Mouse (Mus musculus): ENCODE results near the gene Matn1. TPM values are rescaled to one million over a fixed set of nuclear protein-coding genes. Genes with fewer than 3 reads are reported as not detected.

The Matn1 gene
- polyA plus RNA-seq, 1 experiment from 2014 or later: 0.34 TPM

- no peaks in the 10 kb centered on the region for H3K36me3 ChIP-seq (ENCODE audit: control insufficient read depth, insufficient read depth, low read length)
- H3K27ac ChIP-seq (ENCODE audit: low read depth, low read length): no peak overlapping the region
- peak; percentile 73 for ATAC-seq
- H3K4me1 ChIP-seq (ENCODE audit: control insufficient read depth, insufficient read depth, low read depth, low read length): peaks cover 3% of the 10 kb centered on the region; the same call in 1 of the 2 replicates
- H3K4me3 ChIP-seq (ENCODE audit: low read length): no peak overlapping the region
- H3K27me3 ChIP-seq (replicated peaks; ENCODE audit: control insufficient read depth, insufficient read depth, low read length): no peaks in the 10 kb centered on the region
- 27% methylated on average over 8 of the region's 8 CpGs for WGBS
- H3K4me2 ChIP-seq (ENCODE audit: low read length): no peak overlapping the region
- no peaks in the 10 kb centered on the region for H3K9me3 ChIP-seq (ENCODE audit: control insufficient read depth, low read length)
- no peak overlapping the region for H3K9ac ChIP-seq (ENCODE audit: low read depth, low read length)
Measured at GRCm38 (mm10) chr4:130906296-130906695, 37.9 kb upstream of the Matn1 start.

- no peaks in the 10 kb centered on the region for H3K9me3 ChIP-seq (ENCODE audit: control insufficient read depth, low read length)
- 65% methylated on average over 19 of the region's 19 CpGs for WGBS
- no peak overlapping the region for H3K4me2 ChIP-seq (ENCODE audit: low read length)
- no peak overlapping the region for H3K4me3 ChIP-seq (ENCODE audit: low read length)
- H3K27me3 ChIP-seq (replicated peaks; ENCODE audit: control insufficient read depth, insufficient read depth, low read length): no peaks in the 10 kb centered on the region
- H3K9ac ChIP-seq (ENCODE audit: low read depth, low read length): no peak overlapping the region
- no peak for ATAC-seq
- H3K4me1 ChIP-seq (ENCODE audit: control insufficient read depth, insufficient read depth, low read depth, low read length): peaks cover 3% of the 10 kb centered on the region; the same call in 1 of the 2 replicates
- no peaks in the 10 kb centered on the region for H3K36me3 ChIP-seq (ENCODE audit: control insufficient read depth, insufficient read depth, low read length)
- H3K27ac ChIP-seq (ENCODE audit: low read depth, low read length): no peak overlapping the region
Measured at GRCm38 (mm10) chr4:130907200-130908069, 36.8 kb upstream of the Matn1 start.

DNA sequence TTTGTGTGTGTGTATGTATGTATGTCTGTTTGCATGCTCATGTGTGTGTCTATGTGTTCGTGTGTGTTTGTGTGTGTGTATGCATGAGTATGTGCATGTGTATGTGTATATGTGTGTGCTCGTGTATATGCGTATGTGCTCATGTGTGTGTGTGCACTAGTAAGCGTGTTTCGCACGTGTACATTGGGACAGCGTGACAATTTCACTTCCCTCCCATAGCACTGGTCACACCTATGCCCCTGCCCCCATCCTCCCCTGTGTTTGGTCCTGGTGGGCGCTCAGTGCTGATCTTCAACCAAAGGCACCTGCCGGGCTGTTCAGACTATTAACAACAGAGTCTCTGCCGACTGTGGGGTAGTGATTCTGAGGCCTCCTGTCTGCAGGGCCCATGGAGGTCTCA lies 36.1 kb upstream of the Matn1 start:
- Histone ChIP-seq H3K4me1 (ENCODE audit: control insufficient read depth, insufficient read depth, low read depth, low read length) (peaks cover 3% of the 10 kb centered on the region; the same call in 1 of the 2 replicates), H3K4me3 (ENCODE audit: low read length) (no peak overlapping the region), H3K36me3 (ENCODE audit: control insufficient read depth, insufficient read depth, low read length) (no peaks in the 10 kb centered on the region), H3K4me2 (ENCODE audit: low read length) (no peak overlapping the region), H3K27me3 (replicated peaks; ENCODE audit: control insufficient read depth, insufficient read depth, low read length) (no peaks in the 10 kb centered on the region), H3K9me3 (ENCODE audit: control insufficient read depth, low read length) (no peaks in the 10 kb centered on the region), H3K9ac (ENCODE audit: low read depth, low read length) (no peak overlapping the region), H3K27ac (ENCODE audit: low read depth, low read length) (no peak overlapping the region)
- WGBS: 93% methylated on average over 10 of the region's 10 CpGs
- ATAC-seq: no peak

GRCm38 (mm10) chr4:130909167-130909874 lies 34.9 kb upstream of the Matn1 start:
- ATAC-seq: no peak
- no peaks in the 10 kb centered on the region for H3K9me3 ChIP-seq (ENCODE audit: control insufficient read depth, low read length)
- no peak overlapping the region for H3K4me3 ChIP-seq (ENCODE audit: low read length)
- WGBS: 55% methylated on average over 17 of the region's 17 CpGs
- H3K4me2 ChIP-seq (ENCODE audit: low read length): no peak overlapping the region
- H3K4me1 ChIP-seq (ENCODE audit: control insufficient read depth, insufficient read depth, low read depth, low read length): peaks cover 3% of the 10 kb centered on the region; the same call in 1 of the 2 replicates
- H3K27ac ChIP-seq (ENCODE audit: low read depth, low read length): no peak overlapping the region
- no peaks in the 10 kb centered on the region for H3K27me3 ChIP-seq (replicated peaks; ENCODE audit: control insufficient read depth, insufficient read depth, low read length)
- no peak overlapping the region for H3K9ac ChIP-seq (ENCODE audit: low read depth, low read length)
- H3K36me3 ChIP-seq (ENCODE audit: control insufficient read depth, insufficient read depth, low read length): no peaks in the 10 kb centered on the region

DNA sequence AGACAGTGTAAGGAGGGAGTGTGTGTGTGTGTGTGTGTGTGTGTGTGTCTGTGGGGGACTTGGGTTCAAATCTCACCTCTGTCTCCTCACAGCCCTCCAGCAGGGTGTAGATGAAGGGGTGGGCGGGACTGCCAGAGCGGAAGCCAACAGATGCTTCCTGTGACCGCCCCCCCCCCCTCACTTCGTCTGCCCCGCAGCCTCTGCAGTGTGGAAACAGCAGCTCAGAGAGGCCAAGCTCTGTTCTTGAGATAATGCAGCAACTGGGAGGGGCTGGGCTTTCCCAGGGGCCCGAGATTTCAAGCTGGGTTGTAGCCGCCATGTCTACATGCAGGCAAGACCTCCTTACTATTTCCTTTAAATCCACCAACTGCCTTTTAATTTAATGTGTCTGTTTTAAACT lies 33.5 kb upstream of the Matn1 start:
- 54% methylated on average over 7 of the region's 7 CpGs for WGBS
- H3K9ac ChIP-seq (ENCODE audit: low read depth, low read length): no peak overlapping the region
- H3K9me3 ChIP-seq (ENCODE audit: control insufficient read depth, low read length): no peaks in the 10 kb centered on the region

GRCm38 (mm10) chr4:130912626-130913025 lies 31.6 kb upstream of the Matn1 start:
- ATAC-seq: no peak

More for the DNA sequence above, 33.5 kb upstream of the Matn1 start:
- H3K27ac ChIP-seq (ENCODE audit: low read depth, low read length): no peak overlapping the region
- no peak overlapping the region for H3K4me2 ChIP-seq (ENCODE audit: low read length)
- no peak for ATAC-seq
- no peaks in the 10 kb centered on the region for H3K36me3 ChIP-seq (ENCODE audit: control insufficient read depth, insufficient read depth, low read length)
- H3K4me1 ChIP-seq (ENCODE audit: control insufficient read depth, insufficient read depth, low read depth, low read length): peaks cover 3% of the 10 kb centered on the region; the same call in 1 of the 2 replicates
- no peaks in the 10 kb centered on the region for H3K27me3 ChIP-seq (replicated peaks; ENCODE audit: control insufficient read depth, insufficient read depth, low read length)
- H3K4me3 ChIP-seq (ENCODE audit: low read length): no peak overlapping the region

DNA sequence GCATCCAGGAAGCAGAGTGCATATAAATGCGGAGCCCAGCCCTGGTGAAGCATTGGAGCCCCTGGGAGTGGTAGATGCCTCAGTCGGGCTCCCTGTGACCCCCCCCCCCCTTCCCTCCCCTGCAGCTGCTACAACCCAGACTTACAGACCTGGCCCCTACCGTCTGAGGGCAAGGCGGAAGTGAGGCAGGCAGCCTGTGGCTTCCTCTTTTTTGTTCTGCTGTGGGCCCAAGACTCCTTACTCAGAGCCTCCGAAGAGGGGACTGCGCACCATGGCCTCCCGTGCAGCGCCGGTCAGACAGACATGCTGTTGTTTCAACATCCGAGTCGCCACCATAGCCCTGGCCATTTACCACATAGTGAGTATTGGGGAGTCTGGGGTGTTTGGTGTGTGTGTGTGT lies 31.1 kb upstream of the Matn1 start, which contains the start of gene Laptm5:
Gene Laptm5, plus strand, starts transcription at position 49 of the 400 bp plus-strand sequence.
- no peak within 1 kb of the TSS for H3K4me2 ChIP-seq (ENCODE audit: low read length)
- no peak within 1 kb of the TSS for H3K27ac ChIP-seq (ENCODE audit: low read depth, low read length)
- no peak within 1 kb of the TSS for H3K9ac ChIP-seq (ENCODE audit: low read depth, low read length)
- no peaks in the 10 kb centered on the region for H3K36me3 ChIP-seq (ENCODE audit: control insufficient read depth, insufficient read depth, low read length)
- H3K27me3 ChIP-seq (replicated peaks; ENCODE audit: control insufficient read depth, insufficient read depth, low read length): no peaks in the 10 kb centered on the region
- H3K9me3 ChIP-seq (ENCODE audit: control insufficient read depth, low read length): no peaks in the 10 kb centered on the region
- H3K4me1 ChIP-seq (ENCODE audit: control insufficient read depth, insufficient read depth, low read depth, low read length): no peaks in the 10 kb centered on the region
- no peak for ATAC-seq
- H3K4me3 ChIP-seq (ENCODE audit: low read length): no peak within 1 kb of the TSS
- 68% methylated on average over 11 of the region's 11 CpGs for WGBS

More at GRCm38 (mm10) chr4:130912626-130913025, 31.6 kb upstream of the Matn1 start:
- Histone ChIP-seq H3K4me2 (ENCODE audit: low read length) (no peak overlapping the region), H3K4me1 (ENCODE audit: control insufficient read depth, insufficient read depth, low read depth, low read length) (no peaks in the 10 kb centered on the region), H3K9me3 (ENCODE audit: control insufficient read depth, low read length) (no peaks in the 10 kb centered on the region), H3K4me3 (ENCODE audit: low read length) (no peak overlapping the region), H3K36me3 (ENCODE audit: control insufficient read depth, insufficient read depth, low read length) (no peaks in the 10 kb centered on the region), H3K27ac (ENCODE audit: low read depth, low read length) (no peak overlapping the region), H3K9ac (ENCODE audit: low read depth, low read length) (no peak overlapping the region), H3K27me3 (replicated peaks; ENCODE audit: control insufficient read depth, insufficient read depth, low read length) (no peaks in the 10 kb centered on the region)
- WGBS: 77% methylated on average over 3 of the region's 3 CpGs

- no peaks in the 10 kb centered on the region for H3K9me3 ChIP-seq (ENCODE audit: control insufficient read depth, low read length)
Measured at GRCm38 (mm10) chr4:130913511-130913910, 30.7 kb upstream of the Matn1 start.

DNA sequence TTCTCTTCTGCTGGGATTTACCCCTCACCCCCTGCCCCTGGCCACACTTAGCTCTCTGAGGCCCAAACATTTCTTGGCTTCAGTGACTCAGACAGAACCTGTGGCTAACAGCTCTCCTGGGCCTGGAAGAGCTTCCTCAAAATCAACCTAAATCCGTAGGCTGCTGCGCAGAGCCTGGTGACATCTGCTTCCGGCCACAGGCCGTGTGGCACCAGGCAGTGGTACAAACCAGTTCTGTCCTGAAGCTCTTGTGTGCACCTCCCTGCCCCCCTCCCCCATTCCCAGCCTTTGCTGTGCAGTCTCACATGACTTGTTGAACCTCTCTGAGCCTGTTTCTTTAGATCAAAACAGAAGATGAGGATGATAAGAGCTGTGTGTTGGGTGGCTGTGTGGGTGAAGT lies 30.2 kb upstream of the Matn1 start:
- H3K36me3 ChIP-seq (ENCODE audit: control insufficient read depth, insufficient read depth, low read length): no peaks in the 10 kb centered on the region
- H3K27me3 ChIP-seq (replicated peaks; ENCODE audit: control insufficient read depth, insufficient read depth, low read length): no peaks in the 10 kb centered on the region
- 90% methylated on average over 4 of the region's 4 CpGs for WGBS
- H3K4me3 ChIP-seq (ENCODE audit: low read length): no peak overlapping the region
- no peaks in the 10 kb centered on the region for H3K4me1 ChIP-seq (ENCODE audit: control insufficient read depth, insufficient read depth, low read depth, low read length)
- H3K9me3 ChIP-seq (ENCODE audit: control insufficient read depth, low read length): no peaks in the 10 kb centered on the region
- no peak for ATAC-seq
- no peak overlapping the region for H3K4me2 ChIP-seq (ENCODE audit: low read length)
- H3K9ac ChIP-seq (ENCODE audit: low read depth, low read length): no peak overlapping the region
- no peak overlapping the region for H3K27ac ChIP-seq (ENCODE audit: low read depth, low read length)

More at GRCm38 (mm10) chr4:130913511-130913910, 30.7 kb upstream of the Matn1 start:
- Histone ChIP-seq H3K4me1 (ENCODE audit: control insufficient read depth, insufficient read depth, low read depth, low read length) (no peaks in the 10 kb centered on the region), H3K36me3 (ENCODE audit: control insufficient read depth, insufficient read depth, low read length) (no peaks in the 10 kb centered on the region), H3K4me3 (ENCODE audit: low read length) (no peak overlapping the region), H3K27ac (ENCODE audit: low read depth, low read length) (no peak overlapping the region), H3K9ac (ENCODE audit: low read depth, low read length) (no peak overlapping the region), H3K27me3 (replicated peaks; ENCODE audit: control insufficient read depth, insufficient read depth, low read length) (no peaks in the 10 kb centered on the region), H3K4me2 (ENCODE audit: low read length) (no peak overlapping the region)
- ATAC-seq: no peak
- WGBS: 80% methylated on average over 3 of the region's 3 CpGs

Data from hindbrain, embryonic 16.5 days (tissue).